Mouse (Mus musculus): ENCODE measurements around the gene Stard3nl. TPM values are rescaled to one million over a fixed set of nuclear protein-coding genes. Genes with fewer than 3 reads are reported as not detected.

The Stard3nl gene
- polyA plus RNA-seq, 1 experiment from 2014 or later, result 205 TPM

DNA sequence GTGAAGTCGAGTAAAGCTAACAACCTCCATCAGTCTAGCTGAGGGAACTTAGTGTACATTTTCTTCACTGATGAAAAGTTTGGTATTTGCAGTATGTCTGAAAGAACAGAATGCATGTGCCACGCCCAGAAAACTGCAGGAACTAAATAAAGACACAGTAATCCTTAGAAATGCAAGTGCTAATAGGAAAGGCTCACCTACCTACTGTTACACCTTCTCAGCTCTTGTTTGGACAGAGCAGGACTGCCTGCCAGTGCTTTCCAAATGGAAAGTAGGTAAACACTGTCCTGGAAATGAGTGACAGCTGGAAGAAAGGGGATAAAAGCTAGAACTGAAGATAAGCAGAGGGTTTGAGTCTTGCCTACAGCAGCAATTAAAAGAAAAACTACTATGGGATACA, 1.9 kb downstream of the Stard3nl start:
- 92% methylated on average over 2 of the region's 2 CpGs for WGBS
- ATAC-seq (ENCODE audit: low FRiP score, low TSS enrichment) (no peak), DNase-seq (no peak)
- H3K4me3 ChIP-seq (replicated peaks; ENCODE audit: low read depth, low read length), result peak overlapping the region; percentile 67; the same call in 1 of the 2 replicates
- H3K36me3 ChIP-seq (ENCODE audit: control insufficient read depth, insufficient read depth, low read length), result 0 out of 2 replicates have a peak, but pooled peaks cover 3% of the 10 kb centered on the region
- H3K4me2 ChIP-seq (ENCODE audit: low read length), result peak overlapping the region; percentile 62
- peak overlapping the region; percentile 94; the same call in 1 of the 2 replicates for H3K9ac ChIP-seq (replicated peaks; ENCODE audit: low read length)
- H3K27ac ChIP-seq (replicated peaks; ENCODE audit: low read depth, low read length), result no peak overlapping the region
- H3K27me3 ChIP-seq (ENCODE audit: control insufficient read depth, insufficient read depth, low read length), result no peaks in the 10 kb centered on the region
- peaks cover 16% of the 10 kb centered on the region for H3K4me1 ChIP-seq (ENCODE audit: control insufficient read depth, insufficient read depth, low read length)
- H3K9me3 ChIP-seq (ENCODE audit: control insufficient read depth, low read length), result no peaks in the 10 kb centered on the region

DNA sequence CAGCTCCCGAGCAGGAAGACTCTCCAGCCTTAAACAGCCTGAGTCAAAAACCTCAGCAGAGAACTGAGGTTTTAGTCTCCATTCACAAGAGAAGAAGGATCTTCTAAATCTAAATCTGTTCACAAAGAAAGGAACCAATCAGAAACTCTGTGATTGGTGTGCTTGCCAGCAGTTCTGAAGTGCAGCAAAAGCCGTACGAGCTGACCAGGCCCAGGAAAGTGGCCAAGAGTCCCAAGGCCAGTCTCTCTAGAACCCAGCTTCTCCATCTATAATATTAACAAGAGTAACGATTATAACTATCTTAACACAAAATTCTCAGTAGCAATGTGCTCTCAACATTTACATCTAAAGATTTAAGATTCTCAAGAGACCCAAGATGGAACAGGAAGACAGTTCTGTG, 4.0 kb downstream of the Stard3nl start:
- Histone ChIP-seq H3K4me3 (replicated peaks; ENCODE audit: low read depth, low read length) (no peak overlapping the region), H3K9ac (replicated peaks; ENCODE audit: low read length) (no peak overlapping the region), H3K27ac (replicated peaks; ENCODE audit: low read depth, low read length) (no peak overlapping the region), H3K4me2 (ENCODE audit: low read length) (no peak overlapping the region), H3K27me3 (ENCODE audit: control insufficient read depth, insufficient read depth, low read length) (no peaks in the 10 kb centered on the region), H3K36me3 (ENCODE audit: control insufficient read depth, insufficient read depth, low read length) (0 out of 2 replicates have a peak, but pooled peaks cover 3% of the 10 kb centered on the region), H3K9me3 (ENCODE audit: control insufficient read depth, low read length) (no peaks in the 10 kb centered on the region), H3K4me1 (ENCODE audit: control insufficient read depth, insufficient read depth, low read length) (peaks cover 14% of the 10 kb centered on the region)
- 89% methylated on average over 4 of the region's 4 CpGs for WGBS
- no peak for DNase-seq
- ATAC-seq (ENCODE audit: low FRiP score, low TSS enrichment), result no peak

DNA sequence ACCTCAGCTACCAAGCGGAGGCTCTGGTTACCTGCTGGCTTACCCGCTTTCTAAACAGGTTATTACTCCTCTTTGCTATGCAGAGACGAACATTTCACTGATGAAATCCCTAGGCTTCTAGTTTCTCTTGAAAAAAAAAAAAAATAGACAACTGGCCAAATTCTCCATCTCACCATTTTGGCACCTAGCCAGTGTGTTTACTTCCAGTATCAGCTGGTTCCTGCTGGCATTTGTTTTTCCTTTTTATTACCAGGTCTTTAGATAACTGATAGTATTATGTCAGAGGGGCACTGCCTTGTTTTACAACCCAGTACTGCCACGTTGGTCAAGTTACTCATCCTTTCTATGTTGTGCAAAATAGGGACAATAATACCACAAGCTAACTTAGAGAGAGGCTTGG, 5.3 kb downstream of the Stard3nl start:
- H3K4me3 ChIP-seq (replicated peaks; ENCODE audit: low read depth, low read length), result no peak overlapping the region
- peaks cover 14% of the 10 kb centered on the region for H3K4me1 ChIP-seq (ENCODE audit: control insufficient read depth, insufficient read depth, low read length)
- WGBS, result 67% methylated on average over 4 of the region's 4 CpGs
- no peak overlapping the region for H3K9ac ChIP-seq (replicated peaks; ENCODE audit: low read length)
- DNase-seq, result no peak
- H3K27me3 ChIP-seq (ENCODE audit: control insufficient read depth, insufficient read depth, low read length), result no peaks in the 10 kb centered on the region
- H3K4me2 ChIP-seq (ENCODE audit: low read length), result no peak overlapping the region
- 0 out of 2 replicates have a peak, but pooled peaks cover 3% of the 10 kb centered on the region for H3K36me3 ChIP-seq (ENCODE audit: control insufficient read depth, insufficient read depth, low read length)
- H3K27ac ChIP-seq (replicated peaks; ENCODE audit: low read depth, low read length), result no peak overlapping the region
- ATAC-seq (ENCODE audit: low FRiP score, low TSS enrichment), result no peak
- no peaks in the 10 kb centered on the region for H3K9me3 ChIP-seq (ENCODE audit: control insufficient read depth, low read length)

DNA sequence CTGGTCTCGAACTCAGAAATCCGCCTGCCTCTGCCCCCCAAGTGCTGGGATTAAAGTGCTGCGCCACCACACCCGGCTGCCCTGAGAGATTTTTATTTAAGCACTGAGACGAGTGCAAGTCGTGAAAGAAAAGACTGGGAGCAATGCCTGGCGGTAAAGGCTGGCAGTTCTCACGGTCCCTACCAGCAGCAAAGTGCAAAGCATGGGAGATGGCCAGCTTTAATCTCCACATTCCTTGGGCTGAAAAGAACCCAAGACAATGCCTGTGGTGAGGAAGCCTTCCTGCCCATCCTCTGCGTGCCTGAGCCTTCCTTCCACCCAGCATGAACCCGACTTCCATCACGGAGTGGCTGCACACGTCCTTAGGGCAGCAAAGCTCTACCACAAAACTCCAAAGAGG, 5.7 kb downstream of the Stard3nl start:
- WGBS, result 33% methylated on average over 12 of the region's 12 CpGs
- Histone ChIP-seq H3K36me3 (ENCODE audit: control insufficient read depth, insufficient read depth, low read length) (0 out of 2 replicates have a peak, but pooled peaks cover 3% of the 10 kb centered on the region), H3K27ac (replicated peaks; ENCODE audit: low read depth, low read length) (no peak overlapping the region), H3K4me3 (replicated peaks; ENCODE audit: low read depth, low read length) (no peak overlapping the region), H3K4me1 (ENCODE audit: control insufficient read depth, insufficient read depth, low read length) (peaks cover 14% of the 10 kb centered on the region), H3K9me3 (ENCODE audit: control insufficient read depth, low read length) (no peaks in the 10 kb centered on the region), H3K27me3 (ENCODE audit: control insufficient read depth, insufficient read depth, low read length) (no peaks in the 10 kb centered on the region), H3K9ac (replicated peaks; ENCODE audit: low read length) (no peak overlapping the region), H3K4me2 (ENCODE audit: low read length) (no peak overlapping the region)
- DNase-seq (no peak), ATAC-seq (ENCODE audit: low FRiP score, low TSS enrichment) (no peak)

DNA sequence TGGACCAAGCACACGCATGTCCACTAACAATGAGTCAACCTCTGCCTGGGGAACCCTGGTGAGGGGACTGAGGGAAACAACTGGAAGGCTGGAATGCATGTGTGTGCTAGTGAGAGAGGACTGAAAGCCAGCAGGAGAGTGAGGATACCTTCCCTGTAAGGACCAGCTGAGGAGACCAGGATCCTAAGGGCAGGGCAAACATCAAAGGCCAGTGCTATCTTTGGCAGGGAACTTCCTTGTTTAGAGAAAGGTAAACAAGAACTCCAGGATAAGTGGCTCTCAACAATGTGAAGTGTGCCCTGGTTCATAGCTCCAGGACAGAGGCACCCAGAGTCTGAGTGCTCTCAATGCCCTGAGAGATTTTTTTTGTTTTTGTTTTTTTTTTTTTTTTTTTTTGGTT, 6.2 kb downstream of the Stard3nl start:
- Histone ChIP-seq H3K27me3 (ENCODE audit: control insufficient read depth, insufficient read depth, low read length) (no peaks in the 10 kb centered on the region), H3K4me2 (ENCODE audit: low read length) (no peak overlapping the region), H3K36me3 (ENCODE audit: control insufficient read depth, insufficient read depth, low read length) (0 out of 2 replicates have a peak, but pooled peaks cover 3% of the 10 kb centered on the region), H3K27ac (replicated peaks; ENCODE audit: low read depth, low read length) (no peak overlapping the region), H3K9ac (replicated peaks; ENCODE audit: low read length) (no peak overlapping the region), H3K4me1 (ENCODE audit: control insufficient read depth, insufficient read depth, low read length) (peaks cover 10% of the 10 kb centered on the region), H3K9me3 (ENCODE audit: control insufficient read depth, low read length) (no peaks in the 10 kb centered on the region), H3K4me3 (replicated peaks; ENCODE audit: low read depth, low read length) (no peak overlapping the region)
- ATAC-seq (ENCODE audit: low FRiP score, low TSS enrichment) (no peak), DNase-seq (no peak)
- 83% methylated on average over 1 of the region's 1 CpGs for WGBS

DNA sequence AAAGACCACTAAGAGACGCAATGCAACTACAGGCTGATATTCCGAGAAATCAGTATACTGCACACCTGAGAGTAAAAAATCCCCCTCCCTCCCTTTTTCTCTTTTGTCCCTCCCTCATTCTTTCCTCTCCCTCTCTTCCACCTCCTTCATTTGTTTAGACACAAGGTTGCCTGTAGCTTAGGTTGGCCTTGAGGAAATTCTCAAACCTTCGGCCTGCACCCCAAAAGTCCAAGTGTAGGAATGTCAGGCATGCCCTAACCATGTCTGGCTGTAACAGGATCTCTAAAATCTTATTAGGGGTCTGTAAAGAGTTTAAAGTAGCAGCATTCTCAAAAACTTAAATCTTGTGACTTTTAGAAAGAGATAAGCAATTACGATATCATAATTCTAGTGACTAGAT, 10.4 kb downstream of the Stard3nl start:
- Histone ChIP-seq H3K4me1 (ENCODE audit: control insufficient read depth, insufficient read depth, low read length) (no peaks in the 10 kb centered on the region), H3K27me3 (ENCODE audit: control insufficient read depth, insufficient read depth, low read length) (no peaks in the 10 kb centered on the region), H3K36me3 (ENCODE audit: control insufficient read depth, insufficient read depth, low read length) (no peaks in the 10 kb centered on the region), H3K27ac (replicated peaks; ENCODE audit: low read depth, low read length) (no peak overlapping the region), H3K4me2 (ENCODE audit: low read length) (no peak overlapping the region), H3K4me3 (replicated peaks; ENCODE audit: low read depth, low read length) (no peak overlapping the region), H3K9ac (replicated peaks; ENCODE audit: low read length) (no peak overlapping the region), H3K9me3 (ENCODE audit: control insufficient read depth, low read length) (no peaks in the 10 kb centered on the region)
- WGBS, result 95% methylated on average over 4 of the region's 4 CpGs
- DNase-seq, result no peak
- no peak for ATAC-seq (ENCODE audit: low FRiP score, low TSS enrichment)

DNA sequence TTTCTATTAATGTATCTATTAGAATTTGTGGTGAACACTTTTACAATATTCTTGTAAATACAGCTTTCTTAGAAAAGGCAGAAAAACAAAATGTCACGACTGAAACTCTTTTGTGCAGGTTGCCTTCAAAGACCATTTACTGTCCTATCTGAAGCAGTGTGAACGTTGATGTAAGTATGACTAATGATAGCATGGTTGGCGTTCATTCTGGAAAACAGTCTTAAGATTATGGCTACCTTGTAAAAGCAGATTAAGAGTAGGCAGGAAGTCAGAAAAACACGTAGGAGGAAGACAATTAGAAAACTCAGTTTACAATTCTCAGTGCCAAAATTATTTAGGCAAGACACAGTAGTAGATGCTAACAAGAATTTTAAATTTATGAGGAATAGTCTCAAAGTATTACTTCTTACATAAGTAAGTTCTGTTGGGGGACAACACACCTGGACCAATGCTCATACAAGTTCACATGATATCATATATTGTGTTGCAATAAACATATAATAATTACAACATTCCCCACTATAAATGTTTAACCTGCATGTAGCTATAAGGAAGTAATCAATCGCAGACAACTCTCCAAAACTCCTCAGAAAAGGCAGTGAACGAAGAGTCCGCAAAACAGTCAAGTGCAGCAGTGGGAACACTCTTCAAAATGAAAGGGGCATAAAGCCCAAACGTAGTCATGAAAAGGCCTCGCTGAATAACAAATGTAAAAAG, 14.3 kb downstream of the Stard3nl start:
- H3K4me3 ChIP-seq (replicated peaks; ENCODE audit: low read depth, low read length), result no peak overlapping the region
- 88% methylated on average over 9 of the region's 9 CpGs for WGBS
- H3K4me1 ChIP-seq (ENCODE audit: control insufficient read depth, insufficient read depth, low read length), result 0 out of 2 replicates have a peak, but pooled peaks cover 4% of the 10 kb centered on the region
- no peak overlapping the region for H3K27ac ChIP-seq (replicated peaks; ENCODE audit: low read depth, low read length)
- H3K27me3 ChIP-seq (ENCODE audit: control insufficient read depth, insufficient read depth, low read length), result no peaks in the 10 kb centered on the region
- H3K9ac ChIP-seq (replicated peaks; ENCODE audit: low read length), result no peak overlapping the region
- DNase-seq, result no peak
- H3K9me3 ChIP-seq (ENCODE audit: control insufficient read depth, low read length), result no peaks in the 10 kb centered on the region
- no peak overlapping the region for H3K4me2 ChIP-seq (ENCODE audit: low read length)
- no peaks in the 10 kb centered on the region for H3K36me3 ChIP-seq (ENCODE audit: control insufficient read depth, insufficient read depth, low read length)
- no peak for ATAC-seq (ENCODE audit: low FRiP score, low TSS enrichment)

DNA sequence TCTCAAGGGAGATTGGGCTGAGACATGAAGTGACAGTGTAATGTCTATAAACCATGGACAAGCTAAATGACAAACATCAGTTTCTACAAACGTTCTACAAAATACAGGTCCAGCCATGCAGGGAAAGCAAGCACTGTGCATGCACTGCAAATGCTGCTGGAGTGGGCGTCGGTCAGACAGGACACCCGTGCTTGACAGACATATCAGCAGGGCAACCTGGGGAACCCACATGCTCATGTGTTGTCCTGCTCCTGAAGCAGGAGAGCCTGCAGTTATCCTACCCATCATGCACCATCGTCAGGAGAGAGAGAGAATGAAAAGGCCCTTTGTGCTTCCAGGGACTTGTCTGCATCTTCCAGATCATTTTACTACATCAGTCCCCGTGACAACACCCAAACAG, 16.3 kb downstream of the Stard3nl start:
- Histone ChIP-seq H3K9ac (replicated peaks; ENCODE audit: low read length) (no peak overlapping the region), H3K4me1 (ENCODE audit: control insufficient read depth, insufficient read depth, low read length) (0 out of 2 replicates have a peak, but pooled peaks cover 4% of the 10 kb centered on the region), H3K36me3 (ENCODE audit: control insufficient read depth, insufficient read depth, low read length) (peaks cover 8% of the 10 kb centered on the region), H3K9me3 (ENCODE audit: control insufficient read depth, low read length) (no peaks in the 10 kb centered on the region), H3K27ac (replicated peaks; ENCODE audit: low read depth, low read length) (no peak overlapping the region), H3K27me3 (ENCODE audit: control insufficient read depth, insufficient read depth, low read length) (no peaks in the 10 kb centered on the region), H3K4me3 (replicated peaks; ENCODE audit: low read depth, low read length) (no peak overlapping the region), H3K4me2 (ENCODE audit: low read length) (no peak overlapping the region)
- ATAC-seq (ENCODE audit: low FRiP score, low TSS enrichment), result no peak
- 81% methylated on average over 6 of the region's 6 CpGs for WGBS
- no peak for DNase-seq

DNA sequence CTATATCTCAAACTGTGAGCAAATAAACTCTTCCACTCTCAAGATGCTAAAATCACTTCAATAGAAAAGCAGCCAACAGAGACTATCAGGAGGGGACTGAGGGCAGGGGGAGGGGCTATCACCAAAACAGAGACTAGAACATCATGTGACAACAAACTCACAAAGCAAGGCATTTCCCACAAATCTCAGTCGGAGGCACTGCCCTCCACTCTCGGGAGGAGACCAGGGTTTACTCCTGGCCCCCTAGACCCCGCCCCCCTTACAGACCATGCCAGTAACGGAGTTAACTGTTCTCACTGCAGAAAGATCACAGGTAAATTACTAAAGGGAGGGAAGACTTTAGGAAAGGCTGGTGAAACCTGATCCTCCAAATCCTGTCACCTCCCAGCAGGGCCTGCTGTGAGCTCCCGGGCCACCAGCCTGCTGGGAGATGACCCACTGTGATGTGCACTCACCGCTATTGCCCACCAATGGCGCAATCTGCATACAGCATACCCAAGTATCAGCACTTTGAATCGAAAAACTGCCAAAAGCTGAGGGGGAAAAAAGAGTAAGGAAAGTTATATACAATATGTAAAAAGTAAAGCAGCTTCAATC, 23.4 kb downstream of the Stard3nl start:
- Histone ChIP-seq H3K4me2 (ENCODE audit: low read length) (no peak overlapping the region), H3K36me3 (ENCODE audit: control insufficient read depth, insufficient read depth, low read length) (peaks cover 65% of the 10 kb centered on the region), H3K27ac (replicated peaks; ENCODE audit: low read depth, low read length) (no peak overlapping the region), H3K9ac (replicated peaks; ENCODE audit: low read length) (no peak overlapping the region), H3K4me3 (replicated peaks; ENCODE audit: low read depth, low read length) (no peak overlapping the region), H3K27me3 (ENCODE audit: control insufficient read depth, insufficient read depth, low read length) (no peaks in the 10 kb centered on the region), H3K4me1 (ENCODE audit: control insufficient read depth, insufficient read depth, low read length) (no peaks in the 10 kb centered on the region), H3K9me3 (ENCODE audit: control insufficient read depth, low read length) (no peaks in the 10 kb centered on the region)
- WGBS, result 15% methylated on average over 8 of the region's 8 CpGs
- no peak for DNase-seq
- no peak for ATAC-seq (ENCODE audit: low FRiP score, low TSS enrichment)

Measured in midbrain, embryonic 14.5 days (tissue).